Comparison of ENCODE assay signal across 25 mouse cellular contexts in the genomic region with DNA sequence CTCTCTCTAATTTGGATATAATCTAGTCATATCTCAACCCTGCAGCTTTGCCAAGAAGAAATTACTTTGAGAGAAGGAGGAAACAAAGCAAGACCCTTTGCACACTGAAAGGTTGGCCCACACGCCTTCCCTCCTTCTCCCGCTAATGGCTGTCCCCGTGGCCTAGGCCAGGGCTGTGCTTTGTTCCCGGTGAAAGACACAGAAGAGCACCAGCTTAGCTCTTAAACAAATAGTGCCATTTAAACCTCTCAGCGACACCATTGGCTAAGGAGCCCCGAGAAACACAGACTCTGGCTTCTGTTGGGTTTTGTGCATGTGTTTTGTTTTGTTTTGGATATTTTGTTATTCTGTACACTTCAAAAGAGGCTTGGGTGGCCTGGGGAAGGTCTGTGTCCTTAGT.
"Had no signal": no experiment of that assay in that cellular context is flagged by ENCODE, and none has a peak within 500 bp of the region (broad histone marks: within the 10 kb centered on the region; RNA-seq: fewer than 3 reads in every experiment).

No protein-coding gene starts in this region.

- H3K4me1 ChIP-seq: hindbrain, embryonic 13.5 days; hindbrain, embryonic 15.5 days had no signal

- H3K27me3 ChIP-seq: hindbrain, embryonic 13.5 days; hindbrain, embryonic 15.5 days; kidney, embryonic 15.5 days had no signal

- ATAC-seq: hindbrain, postnatal 0 days; intestine, embryonic 16.5 days had no signal

- H3K4me3 ChIP-seq: heart, adult 2 months; heart, embryonic 13.5 days; heart, embryonic 15.5 days; hindbrain, embryonic 13.5 days; hindbrain, embryonic 15.5 days; kidney, embryonic 15.5 days; left cerebral cortex, adult 2 months; limb, embryonic 10.5 days; limb, embryonic 12.5 days had no signal

- H3K27ac ChIP-seq: heart, adult 2 months; heart, embryonic 13.5 days; heart, embryonic 15.5 days; hindbrain, embryonic 13.5 days; hindbrain, embryonic 15.5 days; hindbrain, postnatal 0 days; kidney, embryonic 15.5 days; kidney, postnatal 0 days; left cerebral cortex, adult 2 months; limb, embryonic 10.5 days; limb, embryonic 12.5 days had no signal

- DNase-seq: gastrocnemius, postnatal 14 days; gastrocnemius, postnatal 36 days; heart, adult 11 months; heart, adult 2 months; heart, postnatal 14 days; heart, postnatal 36 days; kidney, adult 11 months; kidney, adult 2 months; kidney, adult 9 months; kidney, postnatal 14 days; kidney, postnatal 36 days; liver had no signal

- H3K4me2 ChIP-seq: heart, embryonic 11.5 days; heart, embryonic 13.5 days; heart, embryonic 15.5 days; hindbrain, embryonic 13.5 days; hindbrain, embryonic 15.5 days; kidney, embryonic 15.5 days; limb, embryonic 12.5 days; liver, embryonic 11.5 days had no signal

- H3K9ac ChIP-seq: heart, embryonic 13.5 days; heart, embryonic 15.5 days; hindbrain, embryonic 13.5 days; hindbrain, embryonic 15.5 days; kidney, embryonic 15.5 days; limb, embryonic 12.5 days had no signal

- H3K9me3 ChIP-seq: heart, embryonic 13.5 days; heart, embryonic 15.5 days; hindbrain, embryonic 13.5 days; hindbrain, embryonic 15.5 days; kidney, embryonic 15.5 days; limb, embryonic 10.5 days; limb, embryonic 12.5 days had no signal

- H3K36me3 ChIP-seq: heart, embryonic 13.5 days; heart, embryonic 15.5 days; hindbrain, embryonic 13.5 days; hindbrain, embryonic 15.5 days; kidney, embryonic 15.5 days; limb, embryonic 10.5 days; limb, embryonic 12.5 days had no signal
